8 mouse cellular contexts compared by ENCODE assay signal in the genomic region with DNA sequence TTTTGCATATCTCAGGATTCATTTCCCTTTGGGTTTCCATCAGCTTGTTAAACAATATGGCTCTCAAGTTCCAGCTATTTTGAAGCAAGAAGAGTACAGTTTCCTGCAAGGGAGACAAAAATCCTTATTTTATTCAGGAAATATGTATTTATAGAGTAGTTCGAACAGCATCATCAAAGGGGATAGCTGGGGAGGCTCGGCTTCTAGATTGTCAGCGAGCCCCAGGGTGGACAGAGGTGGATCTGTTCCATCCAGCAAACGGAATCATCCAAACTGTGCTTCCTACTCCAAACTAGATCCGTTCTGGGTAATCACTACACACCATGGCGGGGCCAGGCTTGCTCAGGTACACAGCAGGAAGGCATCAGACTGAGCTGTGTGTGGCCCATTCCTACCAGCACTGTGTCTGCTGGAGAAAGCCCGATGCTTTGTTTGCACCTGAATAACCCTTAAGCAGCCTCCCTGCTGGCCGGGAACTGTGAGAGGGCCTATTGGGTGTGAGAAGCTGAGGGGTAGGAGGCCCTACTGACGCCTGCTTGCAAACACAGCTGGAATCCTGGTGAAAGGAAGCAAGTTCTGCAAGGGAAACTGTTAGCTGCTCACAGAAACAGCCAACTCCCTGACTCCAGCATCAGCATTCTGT.
A peak's percentile ranks its signal among the peaks of the same experiment; 100 is the strongest.
DNase-seq lines count a peak whose midpoint lies in the region; ATAC-seq lines count a peak whose summit lies in the region.

No protein-coding gene starts in this region.

- ATAC-seq in embryonic facial prominence, embryonic 15.5 days (ENCODE audit: insufficient number of reproducible peaks, low FRiP score, low TSS enrichment, low read depth), result no peak
- ATAC-seq in hindbrain, embryonic 13.5 days (ENCODE audit: low FRiP score), result no peak
- peak; percentile 29; the same call in 1 of the 2 replicates for ATAC-seq in midbrain, embryonic 15.5 days (replicated peaks)

- no peak overlapping the region for H3K4me3 ChIP-seq in embryonic facial prominence, embryonic 15.5 days (replicated peaks)
- no peak overlapping the region for H3K4me3 ChIP-seq in hindbrain, embryonic 13.5 days
- H3K4me3 ChIP-seq in midbrain, embryonic 15.5 days, result no peak overlapping the region

- DNase-seq in heart, adult 9 months (ENCODE audit: low spot score in 2 of 2), result peak; percentile 8
- no peak for DNase-seq in heart, adult 8-10 months (ENCODE audit: low spot score)
- no peak for DNase-seq in kidney, postnatal 14 days
- DNase-seq in MN1 (ENCODE audit: low spot score), result no peak
- DNase-seq in c-Kit-positive CD71-positive TER-119-positive erythroid progenitor cells, embryonic 14.5 days (ENCODE audit: low spot score), result no peak

- no peaks in the 10 kb centered on the region for H3K36me3 ChIP-seq in embryonic facial prominence, embryonic 15.5 days
- H3K36me3 ChIP-seq in hindbrain, embryonic 13.5 days, result no peaks in the 10 kb centered on the region
- no peaks in the 10 kb centered on the region for H3K36me3 ChIP-seq in midbrain, embryonic 15.5 days (replicated peaks)

- no peaks in the 10 kb centered on the region for H3K9me3 ChIP-seq in embryonic facial prominence, embryonic 15.5 days (replicated peaks)
- no peaks in the 10 kb centered on the region for H3K9me3 ChIP-seq in hindbrain, embryonic 13.5 days
- H3K9me3 ChIP-seq in midbrain, embryonic 15.5 days, result no peaks in the 10 kb centered on the region

- no peak overlapping the region for H3K9ac ChIP-seq in embryonic facial prominence, embryonic 15.5 days
- H3K9ac ChIP-seq in hindbrain, embryonic 13.5 days, result peak overlapping the region; percentile 59
- H3K9ac ChIP-seq in midbrain, embryonic 15.5 days, result no peak overlapping the region

- H3K4me1 ChIP-seq in embryonic facial prominence, embryonic 15.5 days, result peaks cover 17% of the 10 kb centered on the region
- H3K4me1 ChIP-seq in hindbrain, embryonic 13.5 days (replicated peaks), result peaks cover 26% of the 10 kb centered on the region
- H3K4me1 ChIP-seq in midbrain, embryonic 15.5 days, result peaks cover 20% of the 10 kb centered on the region

- no peak overlapping the region for H3K4me2 ChIP-seq in embryonic facial prominence, embryonic 15.5 days (replicated peaks)
- no peak overlapping the region for H3K4me2 ChIP-seq in hindbrain, embryonic 13.5 days
- no peak overlapping the region for H3K4me2 ChIP-seq in midbrain, embryonic 15.5 days

- 18% methylated on average over 9 of the region's 9 CpGs for WGBS in embryonic facial prominence, embryonic 15.5 days
- 14% methylated on average over 9 of the region's 9 CpGs for WGBS in hindbrain, embryonic 13.5 days
- WGBS in midbrain, embryonic 15.5 days, result 11% methylated on average over 9 of the region's 9 CpGs

- peak overlapping the region; percentile 79 for H3K27ac ChIP-seq in embryonic facial prominence, embryonic 15.5 days (replicated peaks)
- H3K27ac ChIP-seq in hindbrain, embryonic 13.5 days, result peak overlapping the region; percentile 93
- peak overlapping the region; percentile 86 for H3K27ac ChIP-seq in midbrain, embryonic 15.5 days

- H3K27me3 ChIP-seq in embryonic facial prominence, embryonic 15.5 days, result no peaks in the 10 kb centered on the region
- no peaks in the 10 kb centered on the region for H3K27me3 ChIP-seq in hindbrain, embryonic 13.5 days
- H3K27me3 ChIP-seq in midbrain, embryonic 15.5 days (replicated peaks), result no peaks in the 10 kb centered on the region

Comparison
In these comparisons a context has a peak if more than half of its experiments do, and no peak if none do; other contexts are left out.
1. DNase-seq: peak in heart, adult 9 months (2 of 2); none in heart, adult 8-10 months (single experiment), kidney, postnatal 14 days (single experiment), MN1 (single experiment) and c-Kit-positive CD71-positive TER-119-positive erythroid progenitor cells, embryonic 14.5 days (single experiment).
2. Peak in every context shown above with its lines, with median percentiles within 50 percentile points of each other: H3K27ac ChIP-seq.